ENCODE assay signal across 21 mouse cellular contexts in genomic region chr2:94049471-94050176, GRCm38 (mm10). TPM values are rescaled to one million over a fixed set of nuclear protein-coding genes. Genes with fewer than 3 reads are reported as not detected.
DNase-seq lines count a peak whose midpoint lies in the region; ATAC-seq lines count a peak whose summit lies in the region.
"Had no signal": no experiment of that assay in that cellular context is flagged by ENCODE, and none has a peak within 500 bp of the region (broad histone marks: within the 10 kb centered on the region; RNA-seq: fewer than 3 reads in every experiment).

No protein-coding gene starts in this region.

- no peak overlapping the region for H3K9ac ChIP-seq in forebrain, embryonic 13.5 days
- H3K9ac ChIP-seq in neural tube, embryonic 13.5 days, result no peak overlapping the region
- H3K9ac ChIP-seq in intestine, embryonic 15.5 days, result no peak overlapping the region
- H3K9ac ChIP-seq in stomach, embryonic 15.5 days, result no peak overlapping the region
- H3K9ac ChIP-seq: limb, embryonic 15.5 days; lung, embryonic 15.5 days; neural tube, embryonic 12.5 days had no signal

- DNase-seq in forebrain, embryonic 10.5 days (ENCODE audit: extremely low spot score, low spot score), result no peak
- no peak for DNase-seq in neural tube, embryonic 10.5 days (ENCODE audit: extremely low spot score, low spot score)
- DNase-seq in gastrocnemius, postnatal 36 days, result no peak
- no peak for DNase-seq in layer of hippocampus, postnatal 25 days (ENCODE audit: extremely low spot score in 1 of 2, low spot score in 1 of 2)
- DNase-seq: adrenal gland, adult 2 months; cerebellum, adult 9-11 months; embryo, embryonic 11 days; heart, adult 2 months; heart, postnatal 14 days; kidney, adult 9 months had no signal

- H3K4me2 ChIP-seq in forebrain, embryonic 13.5 days, result no peak overlapping the region
- H3K4me2 ChIP-seq in neural tube, embryonic 13.5 days, result no peak overlapping the region
- H3K4me2 ChIP-seq in intestine, embryonic 15.5 days (replicated peaks), result no peak overlapping the region
- H3K4me2 ChIP-seq in stomach, embryonic 15.5 days, result no peak overlapping the region
- H3K4me2 ChIP-seq: limb, embryonic 15.5 days; lung, embryonic 15.5 days; neural tube, embryonic 12.5 days had no signal

- no peaks in the 10 kb centered on the region for H3K36me3 ChIP-seq in forebrain, embryonic 13.5 days (ENCODE audit: poor library complexity, severe bottlenecking)
- peaks cover 22% of the 10 kb centered on the region for H3K36me3 ChIP-seq in forebrain, embryonic 10.5 days (replicated peaks)
- H3K36me3 ChIP-seq in neural tube, embryonic 13.5 days, result no peaks in the 10 kb centered on the region
- no peaks in the 10 kb centered on the region for H3K36me3 ChIP-seq in intestine, embryonic 15.5 days
- no peaks in the 10 kb centered on the region for H3K36me3 ChIP-seq in stomach, embryonic 15.5 days
- H3K36me3 ChIP-seq: lung, embryonic 15.5 days; neural tube, embryonic 12.5 days had no signal

- peak; percentile 70 for ATAC-seq in forebrain, embryonic 13.5 days
- ATAC-seq in neural tube, embryonic 13.5 days (ENCODE audit: low read depth), result peak; percentile 50; the same call in 1 of the 2 replicates
- ATAC-seq in intestine, embryonic 15.5 days, result peak; percentile 52; the same call in 1 of the 2 replicates
- peak; percentile 78 for ATAC-seq in stomach, embryonic 15.5 days (ENCODE audit: insufficient read depth, low FRiP score, low read depth)

- H3K4me1 ChIP-seq in forebrain, embryonic 13.5 days, result peaks cover 41% of the 10 kb centered on the region
- peaks cover 26% of the 10 kb centered on the region for H3K4me1 ChIP-seq in forebrain, embryonic 10.5 days
- H3K4me1 ChIP-seq in neural tube, embryonic 13.5 days (replicated peaks), result peaks cover 34% of the 10 kb centered on the region
- H3K4me1 ChIP-seq in intestine, embryonic 15.5 days (replicated peaks), result peaks cover 7% of the 10 kb centered on the region; the same call in 1 of the 2 replicates
- H3K4me1 ChIP-seq in stomach, embryonic 15.5 days, result peaks cover 3% of the 10 kb centered on the region; the same call in 1 of the 2 replicates
- H3K4me1 ChIP-seq: limb, embryonic 15.5 days; lung, embryonic 15.5 days; neural tube, embryonic 12.5 days had no signal

- H3K4me3 ChIP-seq in forebrain, embryonic 13.5 days, result no peak overlapping the region
- H3K4me3 ChIP-seq in forebrain, embryonic 10.5 days, result no peak overlapping the region
- no peak overlapping the region for H3K4me3 ChIP-seq in neural tube, embryonic 13.5 days
- H3K4me3 ChIP-seq in intestine, embryonic 15.5 days (replicated peaks), result no peak overlapping the region
- no peak overlapping the region for H3K4me3 ChIP-seq in stomach, embryonic 15.5 days (replicated peaks)
- H3K4me3 ChIP-seq: heart, adult 2 months; limb, embryonic 15.5 days; lung, embryonic 15.5 days; megakaryocyte, embryonic 14.5 days; neural tube, embryonic 12.5 days had no signal

- no peaks in the 10 kb centered on the region for H3K9me3 ChIP-seq in forebrain, embryonic 13.5 days (replicated peaks)
- H3K9me3 ChIP-seq in forebrain, embryonic 10.5 days, result no peaks in the 10 kb centered on the region
- no peaks in the 10 kb centered on the region for H3K9me3 ChIP-seq in neural tube, embryonic 13.5 days
- H3K9me3 ChIP-seq in intestine, embryonic 15.5 days, result no peaks in the 10 kb centered on the region
- H3K9me3 ChIP-seq in stomach, embryonic 15.5 days, result no peaks in the 10 kb centered on the region
- H3K9me3 ChIP-seq: limb, embryonic 15.5 days; lung, embryonic 15.5 days; megakaryocyte, embryonic 14.5 days; neural tube, embryonic 12.5 days had no signal

- intact Hi-C loops in gastrocnemius, postnatal 36 days (cut with DNase I), result loop anchor here (5.0 kb wide), 1 partner anchor 243 kb away; no protein-coding TSS in a partner anchor

- 75% methylated on average over 5 of the region's 5 CpGs for WGBS in forebrain, embryonic 13.5 days
- WGBS in forebrain, embryonic 10.5 days, result 97% methylated on average over 5 of the region's 5 CpGs
- 70% methylated on average over 5 of the region's 5 CpGs for WGBS in neural tube, embryonic 13.5 days
- 36% methylated on average over 5 of the region's 5 CpGs for WGBS in intestine, embryonic 15.5 days
- 38% methylated on average over 5 of the region's 5 CpGs for WGBS in stomach, embryonic 15.5 days

- H3K27me3 ChIP-seq in forebrain, embryonic 13.5 days, result no peaks in the 10 kb centered on the region
- no peaks in the 10 kb centered on the region for H3K27me3 ChIP-seq in forebrain, embryonic 10.5 days (ENCODE audit: poor library complexity, severe bottlenecking)
- H3K27me3 ChIP-seq in neural tube, embryonic 13.5 days, result no peaks in the 10 kb centered on the region
- H3K27me3 ChIP-seq in intestine, embryonic 15.5 days (replicated peaks), result no peaks in the 10 kb centered on the region
- no peaks in the 10 kb centered on the region for H3K27me3 ChIP-seq in stomach, embryonic 15.5 days (replicated peaks)
- H3K27me3 ChIP-seq: limb, embryonic 15.5 days; lung, embryonic 15.5 days; megakaryocyte, embryonic 14.5 days; neural tube, embryonic 12.5 days had no signal

- peak overlapping the region; percentile 83 for H3K27ac ChIP-seq in forebrain, embryonic 13.5 days
- H3K27ac ChIP-seq in forebrain, embryonic 10.5 days, result no peak overlapping the region
- H3K27ac ChIP-seq in neural tube, embryonic 13.5 days (replicated peaks), result peak overlapping the region; percentile 23; the same call in 1 of the 2 replicates
- no peak overlapping the region for H3K27ac ChIP-seq in intestine, embryonic 15.5 days
- H3K27ac ChIP-seq in stomach, embryonic 15.5 days, result no peak overlapping the region
- H3K27ac ChIP-seq: heart, adult 2 months; limb, embryonic 15.5 days; lung, embryonic 15.5 days; neural tube, embryonic 12.5 days had no signal

RNA-seq across cellular contexts. Expression of gene Alkbh3, which starts 39.0 kb away (rescaled TPM):
- polyA plus RNA-seq in forebrain, embryonic 13.5 days (2015; fragmentation: Nextera tagmentation; extraction: Ambion mirVana), result 51.8 and 53.2 TPM in 2 replicates
- 48.8 and 49.5 TPM in 2 replicates for polyA plus RNA-seq in forebrain, embryonic 10.5 days (2016; fragmentation: Nextera tagmentation; extraction: Ambion mirVana)
- 43.4 and 43.8 TPM in 2 replicates for polyA plus RNA-seq in neural tube, embryonic 13.5 days (2015; fragmentation: Nextera tagmentation; extraction: Ambion mirVana)
- 63.6 and 72.2 TPM in 2 replicates for polyA plus RNA-seq in intestine, embryonic 15.5 days (2015; fragmentation: Nextera tagmentation; extraction: Ambion mirVana)
- 62.7 TPM in 2 replicates for polyA plus RNA-seq in stomach, embryonic 15.5 days (2015; fragmentation: Nextera tagmentation; extraction: Ambion mirVana)
- 10 to 100 TPM; 52.0 to 58.1 TPM for total RNA-seq in gastrocnemius, postnatal 36 days (2021)
- 10 to 100 TPM; 21.5 to 28.5 TPM for total RNA-seq in layer of hippocampus, postnatal 25 days (2021)

RNA-seq across cellular contexts. Expression of gene Gm27027, which starts 53.5 kb away (rescaled TPM):
- not detected in 2 replicates for polyA plus RNA-seq in forebrain, embryonic 13.5 days (2015; fragmentation: Nextera tagmentation; extraction: Ambion mirVana)
- polyA plus RNA-seq in forebrain, embryonic 10.5 days (2016; fragmentation: Nextera tagmentation; extraction: Ambion mirVana), result not detected in 2 replicates
- not detected in 2 replicates for polyA plus RNA-seq in neural tube, embryonic 13.5 days (2015; fragmentation: Nextera tagmentation; extraction: Ambion mirVana)
- polyA plus RNA-seq in intestine, embryonic 15.5 days (2015; fragmentation: Nextera tagmentation; extraction: Ambion mirVana), result not detected in 2 replicates
- polyA plus RNA-seq in stomach, embryonic 15.5 days (2015; fragmentation: Nextera tagmentation; extraction: Ambion mirVana), result not detected in 2 replicates
- under 1 TPM in 1 of 2 experiments, not detected in 1; 0.86 TPM for total RNA-seq in gastrocnemius, postnatal 36 days (2021)
- not detected for total RNA-seq in layer of hippocampus, postnatal 25 days (2021)
- total RNA-seq: adrenal gland, adult 2 months; heart, adult 2 months; heart, postnatal 14 days; layer of hippocampus, adult 18-20 months; left cerebral cortex, adult 8-10 months had no signal
- polyA plus RNA-seq: adrenal gland, adult 2 months; heart, adult 2 months; limb, embryonic 15.5 days; lung, embryonic 15.5 days; neural tube, embryonic 12.5 days; urinary bladder, adult 2 months had no signal

Comparison
In these comparisons a context has a peak if more than half of its experiments do, and no peak if none do; other contexts are left out.
1. H3K27ac ChIP-seq: peak in forebrain, embryonic 13.5 days (single experiment) and neural tube, embryonic 13.5 days (single experiment); none in forebrain, embryonic 10.5 days (single experiment), intestine, embryonic 15.5 days (single experiment) and stomach, embryonic 15.5 days (single experiment).
2. Peak in every context shown above with its lines, with median percentiles within 50 percentile points of each other: ATAC-seq.